14 mouse cellular contexts compared by ENCODE assay signal in genomic region chr1:52086236-52086635, GRCm38 (mm10). TPM values are rescaled to one million over a fixed set of nuclear protein-coding genes. Genes with fewer than 3 reads are reported as not detected.
A peak's percentile ranks its signal among the peaks of the same experiment; 100 is the strongest.
DNase-seq lines count a peak whose midpoint lies in the region; ATAC-seq and TF ChIP-seq lines count a peak whose summit lies in the region.
"Had no signal": no experiment of that assay in that cellular context is flagged by ENCODE, and none has a peak within 500 bp of the region (broad histone marks: within the 10 kb centered on the region; RNA-seq: fewer than 3 reads in every experiment).

No protein-coding gene starts in this region.

- H3K4me3 ChIP-seq in embryonic facial prominence, embryonic 11.5 days (ENCODE audit: low read depth, low read length): no peak overlapping the region
- no peak overlapping the region for H3K4me3 ChIP-seq in embryonic facial prominence, embryonic 10.5 days
- H3K4me3 ChIP-seq in limb, embryonic 11.5 days (ENCODE audit: low read depth, low read length): no peak overlapping the region
- H3K4me3 ChIP-seq in limb, embryonic 10.5 days: no peak overlapping the region
- H3K4me3 ChIP-seq in CH12.LX (replicated peaks in 1 of 3; ENCODE audit: low read depth in 2 of 3, low read length in 2 of 3, poor library complexity in 1 of 3): no peak overlapping the region
- H3K4me3 ChIP-seq in limb, embryonic 14.5 days (replicated peaks; ENCODE audit: low read length): no peak overlapping the region
- H3K4me3 ChIP-seq: hindbrain, embryonic 15.5 days; liver, embryonic 13.5 days; midbrain, embryonic 13.5 days had no signal

- DNase-seq in embryonic facial prominence, embryonic 11.5 days (ENCODE audit: low spot score): peak; percentile 21
- DNase-seq in embryonic facial prominence, embryonic 10.5 days (ENCODE audit: low spot score): no peak
- DNase-seq in limb, embryonic 11.5 days (ENCODE audit: low spot score): peak; percentile 9
- no peak for DNase-seq in limb, embryonic 10.5 days (ENCODE audit: low spot score)
- no peak for DNase-seq in CH12.LX (ENCODE audit: extremely low read depth)
- peak; percentile 30 for DNase-seq in limb, embryonic 14.5 days (ENCODE audit: low spot score)
- DNase-seq in spleen, postnatal 10 days (ENCODE audit: low spot score in 2 of 2): no peak
- DNase-seq in kidney, adult 11 months: no peak
- DNase-seq: cerebellum, adult 11-12 months; layer of hippocampus, adult 9-11 months; liver, embryonic 13.5 days had no signal

- TF ChIP-seq RAD21 in CH12.LX (IDR thresholded peaks at IDR 0.05; ENCODE audit: low read depth, low read length): peak; percentile 87

- no peak for TF ChIP-seq EP300 in CH12.LX (IDR thresholded peaks at IDR 0.05; ENCODE audit: low read length)

- H3K79me2 ChIP-seq in CH12.LX (replicated peaks; ENCODE audit: control insufficient read depth, extremely low read depth, insufficient read depth, poor library complexity, severe bottlenecking): no peaks in the 10 kb centered on the region

- no peak overlapping the region for H3K9ac ChIP-seq in embryonic facial prominence, embryonic 11.5 days (replicated peaks; ENCODE audit: low read length)
- no peak overlapping the region for H3K9ac ChIP-seq in limb, embryonic 11.5 days (ENCODE audit: low read length)
- H3K9ac ChIP-seq in CH12.LX (ENCODE audit: insufficient read depth, low read depth): no peak overlapping the region
- H3K9ac ChIP-seq in limb, embryonic 14.5 days (ENCODE audit: low read depth, low read length, severe bottlenecking): no peak overlapping the region
- H3K9ac ChIP-seq: hindbrain, embryonic 15.5 days; liver, embryonic 13.5 days; midbrain, embryonic 13.5 days had no signal

- 36% methylated on average over 4 of the region's 4 CpGs for WGBS in embryonic facial prominence, embryonic 11.5 days
- 56% methylated on average over 4 of the region's 4 CpGs for WGBS in embryonic facial prominence, embryonic 10.5 days
- WGBS in limb, embryonic 11.5 days: 39% methylated on average over 4 of the region's 4 CpGs
- 56% methylated on average over 4 of the region's 4 CpGs for WGBS in limb, embryonic 10.5 days
- WGBS in limb, embryonic 14.5 days: 40% methylated on average over 4 of the region's 4 CpGs

- TF ChIP-seq POLR2A in CH12.LX (IDR thresholded peaks at IDR 0.05; ENCODE audit: low read depth, low read length): no peak
- no peak for TF ChIP-seq POLR2A in limb, embryonic 14.5 days (IDR thresholded peaks at IDR 0.05; ENCODE audit: borderline replicate concordance, extremely low read depth, insufficient read depth, insufficient read length)

- dilution Hi-C loops in CH12.LX (cut with MboI; ENCODE audit: extremely low pct_ligation_motif_present, extremely low pct_unique_long_range_greater_than_20kb, low sequenced_read_pairs): no loop called here

- H3K9me3 ChIP-seq in embryonic facial prominence, embryonic 11.5 days (replicated peaks; ENCODE audit: control insufficient read depth, low read length): no peaks in the 10 kb centered on the region
- H3K9me3 ChIP-seq in embryonic facial prominence, embryonic 10.5 days: no peaks in the 10 kb centered on the region
- no peaks in the 10 kb centered on the region for H3K9me3 ChIP-seq in limb, embryonic 11.5 days (ENCODE audit: control insufficient read depth, low read length)
- H3K9me3 ChIP-seq in limb, embryonic 10.5 days (replicated peaks): no peaks in the 10 kb centered on the region
- H3K9me3 ChIP-seq in CH12.LX (replicated peaks; ENCODE audit: low read length): no peaks in the 10 kb centered on the region
- H3K9me3 ChIP-seq in limb, embryonic 14.5 days (ENCODE audit: control insufficient read depth, low read length): no peaks in the 10 kb centered on the region
- H3K9me3 ChIP-seq: hindbrain, embryonic 15.5 days; liver, embryonic 13.5 days; midbrain, embryonic 13.5 days had no signal

- peak in 1 of 2 experiments; percentile 81; a peak in 2 of 4 replicates for TF ChIP-seq CTCF in CH12.LX (conservative IDR thresholded peaks at IDR 0.05 in 1 of 2, IDR thresholded peaks at IDR 0.05 in 1 of 2; ENCODE audit: low read depth in 2 of 2, low read length in 2 of 2)

- ATAC-seq in embryonic facial prominence, embryonic 11.5 days (replicated peaks; ENCODE audit: insufficient number of reproducible peaks, low FRiP score, low TSS enrichment, low read depth): no peak
- no peak for ATAC-seq in limb, embryonic 11.5 days (ENCODE audit: insufficient number of reproducible peaks, low FRiP score, low TSS enrichment, low read depth)
- ATAC-seq in limb, embryonic 14.5 days (ENCODE audit: low FRiP score, low read depth): no peak
- ATAC-seq: activated CD4-positive, CD25-positive, alpha-beta regulatory T cell, adult 4 months; midbrain, embryonic 13.5 days had no signal

- in situ Hi-C loops in CH12.LX (cut with MboI; ENCODE audit: low pct_ligation_motif_present, low pct_unique_long_range_greater_than_20kb, low sequenced_read_pairs): loop anchor here (25.0 kb wide), 1 partner anchor 449 kb away; no protein-coding TSS in a partner anchor

- H3K27me3 ChIP-seq in embryonic facial prominence, embryonic 11.5 days (ENCODE audit: control insufficient read depth, insufficient read depth, low read length): no peaks in the 10 kb centered on the region
- no peaks in the 10 kb centered on the region for H3K27me3 ChIP-seq in embryonic facial prominence, embryonic 10.5 days (replicated peaks; ENCODE audit: low read depth, poor library complexity, severe bottlenecking)
- H3K27me3 ChIP-seq in limb, embryonic 11.5 days (ENCODE audit: control insufficient read depth, insufficient read depth, low read length): no peaks in the 10 kb centered on the region
- H3K27me3 ChIP-seq in limb, embryonic 10.5 days (ENCODE audit: low read depth, poor library complexity, severe bottlenecking): no peaks in the 10 kb centered on the region
- H3K27me3 ChIP-seq in CH12.LX (replicated peaks): no peaks in the 10 kb centered on the region
- no peaks in the 10 kb centered on the region for H3K27me3 ChIP-seq in limb, embryonic 14.5 days (ENCODE audit: control insufficient read depth, insufficient read depth, low read length)
- H3K27me3 ChIP-seq: hindbrain, embryonic 15.5 days; liver, embryonic 13.5 days; midbrain, embryonic 13.5 days had no signal

- no peaks in the 10 kb centered on the region for H3K4me1 ChIP-seq in embryonic facial prominence, embryonic 11.5 days (ENCODE audit: control insufficient read depth, insufficient read depth, low read length)
- no peaks in the 10 kb centered on the region for H3K4me1 ChIP-seq in embryonic facial prominence, embryonic 10.5 days
- H3K4me1 ChIP-seq in limb, embryonic 11.5 days (ENCODE audit: control insufficient read depth, insufficient read depth, low read length): no peaks in the 10 kb centered on the region
- H3K4me1 ChIP-seq in limb, embryonic 10.5 days: no peaks in the 10 kb centered on the region
- H3K4me1 ChIP-seq in CH12.LX (ENCODE audit: control insufficient read depth in 1 of 2, insufficient read depth in 2 of 2): 0 out of 4 replicates have a peak, but pooled peaks cover 0 to 2% of the 10 kb centered on the region in 2 experiments
- H3K4me1 ChIP-seq in limb, embryonic 14.5 days (ENCODE audit: control insufficient read depth, insufficient read depth, low read length): no peaks in the 10 kb centered on the region
- H3K4me1 ChIP-seq: hindbrain, embryonic 15.5 days; liver, embryonic 13.5 days; midbrain, embryonic 13.5 days had no signal

- no peaks in the 10 kb centered on the region for H3K36me3 ChIP-seq in embryonic facial prominence, embryonic 11.5 days (replicated peaks; ENCODE audit: control insufficient read depth, insufficient read depth, low read depth, low read length)
- no peaks in the 10 kb centered on the region for H3K36me3 ChIP-seq in embryonic facial prominence, embryonic 10.5 days (replicated peaks)
- H3K36me3 ChIP-seq in limb, embryonic 11.5 days (ENCODE audit: control insufficient read depth, insufficient read depth, low read length): no peaks in the 10 kb centered on the region
- no peaks in the 10 kb centered on the region for H3K36me3 ChIP-seq in limb, embryonic 10.5 days
- peaks cover 0 to 9% of the 10 kb centered on the region in 2 experiments for H3K36me3 ChIP-seq in CH12.LX (replicated peaks in 1 of 2; ENCODE audit: control insufficient read depth in 1 of 2, insufficient read depth in 1 of 2, low read length in 1 of 2)
- no peaks in the 10 kb centered on the region for H3K36me3 ChIP-seq in limb, embryonic 14.5 days (ENCODE audit: control insufficient read depth, insufficient read depth, low read length)
- H3K36me3 ChIP-seq: hindbrain, embryonic 15.5 days; liver, embryonic 13.5 days; midbrain, embryonic 13.5 days had no signal

- no peak overlapping the region for H3K27ac ChIP-seq in embryonic facial prominence, embryonic 11.5 days (replicated peaks; ENCODE audit: low read depth, low read length)
- H3K27ac ChIP-seq in embryonic facial prominence, embryonic 10.5 days (replicated peaks): no peak overlapping the region
- H3K27ac ChIP-seq in limb, embryonic 11.5 days (replicated peaks; ENCODE audit: low read depth, low read length): no peak overlapping the region
- H3K27ac ChIP-seq in limb, embryonic 10.5 days: no peak overlapping the region
- H3K27ac ChIP-seq in CH12.LX (ENCODE audit: insufficient read depth, low read depth): no peak overlapping the region
- no peak overlapping the region for H3K27ac ChIP-seq in limb, embryonic 14.5 days (replicated peaks; ENCODE audit: low read depth, low read length)
- H3K27ac ChIP-seq: hindbrain, embryonic 15.5 days; liver, embryonic 13.5 days; midbrain, embryonic 13.5 days had no signal

- no peak overlapping the region for H3K4me2 ChIP-seq in embryonic facial prominence, embryonic 11.5 days (ENCODE audit: low read depth, low read length)
- no peak overlapping the region for H3K4me2 ChIP-seq in limb, embryonic 11.5 days (ENCODE audit: low read depth, severe bottlenecking)
- H3K4me2 ChIP-seq in CH12.LX (ENCODE audit: insufficient read depth, low read depth, poor library complexity, severe bottlenecking): no peak overlapping the region
- H3K4me2 ChIP-seq in limb, embryonic 14.5 days (replicated peaks; ENCODE audit: low read depth, low read length, severe bottlenecking): no peak overlapping the region
- H3K4me2 ChIP-seq: hindbrain, embryonic 15.5 days; liver, embryonic 13.5 days; midbrain, embryonic 13.5 days had no signal

TF ChIP-seq in CH12.LX, 34 proteins besides CTCF, POLR2A, EP300 and RAD21 (continues in another document):
- TF ChIP-seq CHD1 (IDR thresholded peaks at IDR 0.05; ENCODE audit: low read depth, low read length) (no peak), ELF1 (IDR thresholded peaks at IDR 0.05; ENCODE audit: low read depth, low read length) (no peak)

RNA-seq across cellular contexts. Expression of gene Stat1, which starts 33.0 kb away (rescaled TPM):
- polyA plus RNA-seq in embryonic facial prominence, embryonic 11.5 days (2014; fragmentation: Nextera tagmentation; extraction: Ambion mirVana): 13.1 and 15.0 TPM in 2 replicates
- 10.9 and 11.5 TPM in 2 replicates for polyA plus RNA-seq in embryonic facial prominence, embryonic 10.5 days (2016; fragmentation: Nextera tagmentation; extraction: Ambion mirVana)
- 14.9 and 16.1 TPM in 2 replicates for polyA plus RNA-seq in limb, embryonic 11.5 days (2014; fragmentation: Nextera tagmentation; extraction: Ambion mirVana)
- 7.2 and 10.5 TPM in 2 replicates for polyA plus RNA-seq in limb, embryonic 10.5 days (2016; fragmentation: Nextera tagmentation; extraction: Ambion mirVana)
- total RNA-seq in CH12.LX (2012; rRNA removed): 119 and 143 TPM in 2 replicates
- total RNA-seq in CH12.LX (2014; rRNA removed): 179 and 190 TPM in 2 replicates
- 94.6 and 101 TPM in 2 replicates for polyA plus RNA-seq in CH12.LX (2012; ENCODE audit: insufficient read length, low read depth)
- polyA plus RNA-seq in limb, embryonic 14.5 days (2012; rRNA removed): 12.9 and 14.8 TPM in 2 replicates
- polyA plus RNA-seq in limb, embryonic 14.5 days (2014; fragmentation: Nextera tagmentation; extraction: Ambion mirVana): 20.6 and 25.6 TPM in 2 replicates

Comparison
In these comparisons a context has a peak if more than half of its experiments do, and no peak if none do; other contexts are left out.
1. DNase-seq: peak in embryonic facial prominence, embryonic 11.5 days (single experiment), limb, embryonic 11.5 days (single experiment) and limb, embryonic 14.5 days (single experiment); none in embryonic facial prominence, embryonic 10.5 days (single experiment), limb, embryonic 10.5 days (single experiment), CH12.LX (single experiment), spleen, postnatal 10 days (0 of 2) and kidney, adult 11 months (single experiment).